Mouse (Mus musculus): ENCODE results near the gene Abi1.

DNA sequence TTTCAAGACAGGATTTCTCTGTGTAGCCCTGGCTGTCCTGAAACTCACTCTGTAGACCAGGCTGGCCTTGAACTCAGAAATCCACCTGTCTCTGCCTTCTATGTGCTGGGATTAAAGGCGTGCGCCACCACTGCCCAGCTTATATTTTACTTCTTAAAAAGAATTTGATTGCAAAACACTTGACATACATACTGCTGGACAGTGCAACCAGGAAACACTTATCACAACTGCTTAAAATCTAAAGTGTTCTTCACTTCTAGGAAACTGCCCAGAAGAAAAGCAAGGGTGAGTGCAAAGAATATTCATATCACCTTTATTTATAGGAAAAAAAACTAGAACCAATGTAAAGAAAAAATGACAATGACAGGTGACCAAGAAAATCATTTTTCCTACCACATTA is 42.0 kb downstream of the Abi1 start:
- no peak for TF ChIP-seq TCF12 (IDR thresholded peaks at IDR 0.05; ENCODE audit: low read depth, low read length)
- TF ChIP-seq MYB (IDR thresholded peaks at IDR 0.05; ENCODE audit: low read depth, low read length), result no peak
